Mouse (Mus musculus): ENCODE results near the gene Kcnip2. TPM values are rescaled to one million over a fixed set of nuclear protein-coding genes. Genes with fewer than 3 reads are reported as not detected.

The Kcnip2 gene
- total and polyA plus RNA-seq, 3 experiments, result not detected

DNA sequence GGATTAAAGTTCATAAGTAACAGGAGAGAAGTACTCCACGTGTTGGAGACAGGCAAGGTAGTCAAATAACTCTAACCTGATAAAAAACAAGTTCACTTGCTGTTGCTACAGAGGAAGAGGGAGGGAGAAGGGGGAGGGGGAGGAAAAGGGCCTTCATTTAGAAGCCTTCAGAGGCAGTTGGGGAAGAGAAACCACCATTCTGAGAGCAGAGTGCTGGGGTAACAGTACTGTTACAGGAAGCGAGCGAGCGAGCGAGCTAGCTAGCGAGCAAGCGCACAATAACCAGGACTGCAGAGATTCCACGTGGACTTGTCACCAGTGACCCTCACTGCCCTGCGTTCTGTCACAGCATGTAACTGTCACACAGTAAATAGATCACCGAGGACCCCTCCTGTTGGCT is 27.6 kb upstream of the Kcnip2 start:
- peak; percentile 74 for DNase-seq (ENCODE audit: extremely low read depth)

GRCm38 (mm10) chr19:45837050-45837994 is 21.5 kb upstream of the Kcnip2 start:
- DNase-seq (ENCODE audit: extremely low read depth), result no peak
- no peak for TF ChIP-seq RCOR1 (conservative IDR thresholded peaks at IDR 0.05; ENCODE audit: low read depth, low read length)
- no peak for TF ChIP-seq BHLHE40 (IDR thresholded peaks at IDR 0.05; ENCODE audit: low read depth, low read length)
- no peak for TF ChIP-seq MEF2A (IDR thresholded peaks at IDR 0.05; ENCODE audit: borderline replicate concordance, low read depth, low read length)
- no peak for TF ChIP-seq NRF1 (IDR thresholded peaks at IDR 0.05; ENCODE audit: low read depth, low read length)
- TF ChIP-seq TBP (conservative IDR thresholded peaks at IDR 0.05; ENCODE audit: low read depth, low read length), result no peak
- no peak for TF ChIP-seq GABPA (IDR thresholded peaks at IDR 0.05; ENCODE audit: insufficient replicate concordance, low read depth, low read length)
- TF ChIP-seq POLR2A (IDR thresholded peaks at IDR 0.05; ENCODE audit: low read depth, low read length), result no peak
- no peak for TF ChIP-seq MAX (IDR thresholded peaks at IDR 0.05; ENCODE audit: low read length)
- H3K4me1 ChIP-seq (ENCODE audit: control insufficient read depth in 1 of 2, insufficient read depth in 2 of 2), result peaks cover 2 to 8% of the 10 kb centered on the region in 2 experiments; a peak in 3 of 4 replicates
- no peaks in the 10 kb centered on the region for H3K9me3 ChIP-seq (replicated peaks; ENCODE audit: low read length)
- no peak overlapping the region for H3K4me3 ChIP-seq (replicated peaks in 1 of 3; ENCODE audit: low read depth in 2 of 3, low read length in 2 of 3, poor library complexity in 1 of 3)
- no peak overlapping the region for H3K4me2 ChIP-seq (ENCODE audit: insufficient read depth, low read depth, poor library complexity, severe bottlenecking)
- H3K9ac ChIP-seq (ENCODE audit: insufficient read depth, low read depth), result no peak overlapping the region
- no peaks in the 10 kb centered on the region for H3K79me2 ChIP-seq (replicated peaks; ENCODE audit: control insufficient read depth, extremely low read depth, insufficient read depth, poor library complexity, severe bottlenecking)
- dilution Hi-C loops (cut with MboI; ENCODE audit: extremely low pct_ligation_motif_present, extremely low pct_unique_long_range_greater_than_20kb, low sequenced_read_pairs), result no loop called here
- H3K36me3 ChIP-seq (replicated peaks in 1 of 2; ENCODE audit: control insufficient read depth in 1 of 2, insufficient read depth in 1 of 2, low read length in 1 of 2), result no peaks in the 10 kb centered on the region
- in situ Hi-C loops (cut with MboI; ENCODE audit: low pct_ligation_motif_present, low pct_unique_long_range_greater_than_20kb, low sequenced_read_pairs), result no loop called here
- H3K27me3 ChIP-seq (replicated peaks), result no peaks in the 10 kb centered on the region
- no peak overlapping the region for H3K27ac ChIP-seq (ENCODE audit: insufficient read depth, low read depth)

More for the DNA sequence above, 27.6 kb upstream of the Kcnip2 start:
- Histone ChIP-seq H3K36me3 (replicated peaks in 1 of 2; ENCODE audit: control insufficient read depth in 1 of 2, insufficient read depth in 1 of 2, low read length in 1 of 2) (no peaks in the 10 kb centered on the region), H3K79me2 (replicated peaks; ENCODE audit: control insufficient read depth, extremely low read depth, insufficient read depth, poor library complexity, severe bottlenecking) (no peaks in the 10 kb centered on the region), H3K27ac (ENCODE audit: insufficient read depth, low read depth) (0 out of 2 replicates have a peak overlapping the region, but pooled peaks have one; percentile 38), H3K4me2 (ENCODE audit: insufficient read depth, low read depth, poor library complexity, severe bottlenecking) (peak overlapping the region; percentile 76), H3K9ac (ENCODE audit: insufficient read depth, low read depth) (peak overlapping the region; percentile 27), H3K9me3 (replicated peaks; ENCODE audit: low read length) (no peaks in the 10 kb centered on the region), H3K27me3 (replicated peaks) (no peaks in the 10 kb centered on the region), H3K4me1 (ENCODE audit: control insufficient read depth in 1 of 2, insufficient read depth in 2 of 2) (peaks cover 3 to 40% of the 10 kb centered on the region in 2 experiments; a peak in 2 of 4 replicates), H3K4me3 (replicated peaks in 1 of 3; ENCODE audit: low read depth in 2 of 3, low read length in 2 of 3, poor library complexity in 1 of 3) (peak overlapping the region; percentile 23 to 49 (median 48))
- dilution Hi-C loops (cut with MboI; ENCODE audit: extremely low pct_ligation_motif_present, extremely low pct_unique_long_range_greater_than_20kb, low sequenced_read_pairs) (no loop called here), in situ Hi-C loops (cut with MboI; ENCODE audit: low pct_ligation_motif_present, low pct_unique_long_range_greater_than_20kb, low sequenced_read_pairs) (no loop called here)
- TF ChIP-seq NELFE (IDR thresholded peaks at IDR 0.05; ENCODE audit: low read depth, low read length) (peak; percentile 54), JUN (IDR thresholded peaks at IDR 0.05; ENCODE audit: insufficient read depth, low read depth, low read length) (no peak), CHD2 (IDR thresholded peaks at IDR 0.05; ENCODE audit: low read length) (peak; percentile 70; the same call in 1 of the 2 replicates), USF2 (conservative IDR thresholded peaks at IDR 0.05; ENCODE audit: low read depth, low read length) (no peak), SIN3A (IDR thresholded peaks at IDR 0.05; ENCODE audit: low read length) (no peak; the same call in none of the 2 replicates), MXI1 (IDR thresholded peaks at IDR 0.05; ENCODE audit: low read depth, low read length) (peak; percentile 88), EP300 (IDR thresholded peaks at IDR 0.05; ENCODE audit: low read length) (peak; percentile 65), ZC3H11A (IDR thresholded peaks at IDR 0.05; ENCODE audit: low read depth, low read length) (no peak), POLR2A (IDR thresholded peaks at IDR 0.05; ENCODE audit: low read depth, low read length) (peak; percentile 63), ZKSCAN1 (IDR thresholded peaks at IDR 0.05; ENCODE audit: borderline replicate concordance, low read depth, low read length) (no peak), ZMIZ1 (IDR thresholded peaks at IDR 0.05; ENCODE audit: low read depth, low read length) (no peak), IRF4 (IDR thresholded peaks at IDR 0.05; ENCODE audit: low read depth, low read length) (peak; percentile 59), TBP (conservative IDR thresholded peaks at IDR 0.05; ENCODE audit: low read depth, low read length) (peak; percentile 67), ELF1 (IDR thresholded peaks at IDR 0.05; ENCODE audit: low read depth, low read length) (peak; percentile 71), NRF1 (IDR thresholded peaks at IDR 0.05; ENCODE audit: low read depth, low read length) (peak; percentile 57; the same call in 1 of the 2 replicates), TCF12 (IDR thresholded peaks at IDR 0.05; ENCODE audit: low read depth, low read length) (peak; percentile 50; the same call in 1 of the 2 replicates), MAX (IDR thresholded peaks at IDR 0.05; ENCODE audit: low read length) (peak; percentile 86), MAZ (IDR thresholded peaks at IDR 0.05; ENCODE audit: low read depth, low read length) (peak; percentile 63), MEF2A (IDR thresholded peaks at IDR 0.05; ENCODE audit: borderline replicate concordance, low read depth, low read length) (peak; percentile 41; the same call in 1 of the 2 replicates), MYC (IDR thresholded peaks at IDR 0.05; ENCODE audit: low read depth, low read length) (peak; percentile 92), HCFC1 (IDR thresholded peaks at IDR 0.05; ENCODE audit: low read depth, low read length) (peak; percentile 43)
